Mouse (Mus musculus): ENCODE measurements around the gene Cav3. TPM values are rescaled to one million over a fixed set of nuclear protein-coding genes. Genes with fewer than 3 reads are reported as not detected.

The Cav3 gene
- under 1 TPM; 0.69 to 0.96 TPM for total RNA-seq (2021)

GRCm38 (mm10) chr6:112459341-112459749, at the start of gene Cav3:
Gene Cav3, plus strand, starts transcription at chr6:112459505.
- DNase-seq (ENCODE audit: extremely low spot score in 1 of 2, low spot score in 1 of 2), result no peak

- DNase-seq (ENCODE audit: extremely low spot score in 1 of 2, low spot score in 1 of 2), result no peak
Measured at GRCm38 (mm10) chr6:112419333-112419732, 40.0 kb upstream of the Cav3 start.

- DNase-seq (ENCODE audit: extremely low spot score in 1 of 2, low spot score in 1 of 2), result no peak
Measured at GRCm38 (mm10) chr6:112420883-112421282, 38.4 kb upstream of the Cav3 start.

- no peak for DNase-seq (ENCODE audit: extremely low spot score in 1 of 2, low spot score in 1 of 2)
Measured at GRCm38 (mm10) chr6:112423746-112424501, 35.4 kb upstream of the Cav3 start.

- DNase-seq (ENCODE audit: extremely low spot score in 1 of 2, low spot score in 1 of 2), result no peak
Measured at GRCm38 (mm10) chr6:112426018-112426732, 33.1 kb upstream of the Cav3 start.

- no peak for DNase-seq (ENCODE audit: extremely low spot score in 1 of 2, low spot score in 1 of 2)
Measured at GRCm38 (mm10) chr6:112445675-112446074, 13.6 kb upstream of the Cav3 start.

- no peak for DNase-seq (ENCODE audit: extremely low spot score in 1 of 2, low spot score in 1 of 2)
Measured at GRCm38 (mm10) chr6:112461459-112461858, 2.2 kb downstream of the Cav3 start.

- DNase-seq (ENCODE audit: extremely low spot score in 1 of 2, low spot score in 1 of 2), result no peak
Measured at GRCm38 (mm10) chr6:112463331-112463730, 4.0 kb downstream of the Cav3 start.

GRCm38 (mm10) chr6:112465441-112465840, 6.1 kb downstream of the Cav3 start:
- no peak for DNase-seq (ENCODE audit: extremely low spot score in 1 of 2, low spot score in 1 of 2)

DNA sequence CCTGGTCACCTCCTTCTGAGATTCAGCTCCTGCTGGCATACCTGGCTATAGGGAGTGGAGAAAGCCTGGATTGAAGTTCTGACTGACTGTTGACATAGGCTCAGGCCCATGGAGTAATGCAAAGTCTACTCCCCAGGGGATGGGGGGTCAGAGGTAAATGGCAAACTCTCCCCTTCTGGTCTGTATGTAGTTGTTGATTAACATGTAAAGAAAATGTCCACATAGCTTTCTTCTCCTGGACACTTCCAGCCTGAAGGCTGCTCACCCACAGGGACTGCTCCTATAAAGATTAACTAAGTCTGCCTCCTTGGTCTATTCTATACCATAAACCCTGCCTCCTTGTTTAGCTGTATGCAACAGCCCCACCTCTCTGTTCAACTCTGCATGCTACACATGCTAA, 6.7 kb downstream of the Cav3 start:
- DNase-seq (ENCODE audit: extremely low spot score in 1 of 2, low spot score in 1 of 2), result no peak

DNA sequence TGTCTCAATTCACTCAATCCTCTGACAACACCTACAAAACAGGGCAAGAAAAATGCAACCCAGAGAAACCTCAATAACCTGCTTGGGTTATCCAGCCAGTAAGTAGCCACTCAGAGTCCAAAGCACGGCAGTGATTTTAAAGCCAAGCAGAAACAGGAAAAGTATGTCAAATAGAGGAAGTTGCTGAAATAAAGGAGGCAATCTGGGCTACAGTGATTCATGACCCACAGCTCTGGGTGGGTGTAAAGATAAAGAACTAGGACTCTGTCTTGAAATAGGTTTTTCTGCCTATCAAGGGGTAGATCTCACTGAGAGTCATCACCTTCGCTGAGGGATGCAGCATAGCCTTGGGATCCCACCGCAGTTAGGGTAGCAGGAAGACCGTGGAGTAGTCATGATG, 12.3 kb downstream of the Cav3 start:
- no peak for DNase-seq (ENCODE audit: extremely low spot score in 1 of 2, low spot score in 1 of 2)

DNA sequence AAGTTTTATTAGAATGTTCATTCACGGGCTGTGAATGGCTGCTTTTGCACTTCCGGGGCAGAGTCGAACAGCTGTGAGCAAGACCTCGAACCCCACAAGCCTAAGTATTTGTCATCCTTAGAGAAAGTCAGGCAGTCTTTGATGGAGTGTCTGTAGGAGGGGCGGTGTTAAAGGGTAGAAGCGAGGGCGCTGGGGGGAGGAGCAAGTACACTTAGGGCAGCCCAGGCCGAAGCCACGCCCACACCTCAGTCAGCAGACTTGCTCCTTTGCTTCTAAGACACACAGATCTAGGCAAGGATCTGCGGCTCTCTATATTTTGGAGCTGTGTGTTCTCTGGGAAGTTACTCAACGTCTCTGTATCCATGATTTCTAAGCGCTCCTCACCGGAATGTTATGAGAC, 20.6 kb downstream of the Cav3 start:
- no peak for DNase-seq (ENCODE audit: extremely low spot score in 1 of 2, low spot score in 1 of 2)

DNA sequence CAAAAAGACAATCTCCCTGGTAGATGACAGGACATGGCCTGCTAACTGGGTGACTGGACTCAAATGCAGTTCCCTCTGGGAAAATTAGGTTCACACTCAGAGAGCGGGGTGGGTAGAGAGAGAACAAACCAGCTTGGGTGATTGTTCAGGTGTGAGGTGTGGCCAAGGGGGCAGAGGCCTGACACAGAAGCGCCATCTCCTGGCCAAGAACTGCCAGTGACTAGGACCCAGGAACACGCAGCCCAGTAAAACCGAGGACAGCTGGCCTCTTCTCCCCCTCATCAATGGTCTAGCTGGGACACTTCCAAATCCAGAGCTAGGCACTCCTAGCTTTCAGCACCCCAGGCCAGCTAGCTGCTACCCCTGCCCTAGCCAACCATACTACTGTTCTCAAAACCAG, 25.0 kb downstream of the Cav3 start:
- peak in 1 of 2 experiments; percentile 52 for DNase-seq (ENCODE audit: extremely low spot score in 1 of 2, low spot score in 1 of 2)

DNA sequence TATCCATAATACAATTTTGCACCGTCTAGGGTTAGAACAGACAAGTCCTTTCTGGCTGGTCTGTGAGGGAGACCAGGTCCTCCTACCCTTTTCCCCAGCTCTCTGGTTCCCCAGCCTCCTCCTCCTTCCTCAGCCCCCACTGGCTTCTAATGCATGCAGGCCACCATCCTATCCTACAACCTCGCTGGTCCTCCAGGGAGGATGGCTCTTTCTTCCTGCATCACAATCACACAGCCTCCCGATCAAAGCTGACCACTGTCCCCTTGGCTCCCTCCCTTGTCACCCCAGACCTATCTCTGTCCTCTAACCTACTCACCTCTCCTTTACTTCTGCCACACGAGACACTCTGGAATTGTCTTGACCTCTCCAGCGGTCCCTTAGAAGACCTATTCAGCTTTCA, 28.7 kb downstream of the Cav3 start:
- DNase-seq (ENCODE audit: extremely low spot score in 1 of 2, low spot score in 1 of 2), result no peak

DNA sequence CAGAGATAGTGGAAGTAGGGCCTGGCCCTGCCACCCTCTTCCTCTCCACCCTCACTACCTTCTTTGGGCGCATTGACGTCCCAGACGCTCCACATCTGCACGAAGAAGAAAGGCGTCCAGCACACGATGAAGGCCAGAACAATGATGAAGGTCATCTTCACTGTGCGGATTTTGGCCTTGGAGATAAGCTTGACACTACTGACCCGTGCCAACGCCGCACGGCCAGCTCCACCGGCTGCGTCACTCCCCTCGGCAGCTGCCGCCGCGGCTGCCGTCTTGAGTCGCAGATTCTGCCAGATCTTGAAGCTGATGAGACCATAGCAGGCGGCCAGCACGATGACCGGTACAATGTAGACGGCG, 29.5 kb downstream of the Cav3 start:
- DNase-seq (ENCODE audit: extremely low spot score in 1 of 2, low spot score in 1 of 2), result no peak

DNA sequence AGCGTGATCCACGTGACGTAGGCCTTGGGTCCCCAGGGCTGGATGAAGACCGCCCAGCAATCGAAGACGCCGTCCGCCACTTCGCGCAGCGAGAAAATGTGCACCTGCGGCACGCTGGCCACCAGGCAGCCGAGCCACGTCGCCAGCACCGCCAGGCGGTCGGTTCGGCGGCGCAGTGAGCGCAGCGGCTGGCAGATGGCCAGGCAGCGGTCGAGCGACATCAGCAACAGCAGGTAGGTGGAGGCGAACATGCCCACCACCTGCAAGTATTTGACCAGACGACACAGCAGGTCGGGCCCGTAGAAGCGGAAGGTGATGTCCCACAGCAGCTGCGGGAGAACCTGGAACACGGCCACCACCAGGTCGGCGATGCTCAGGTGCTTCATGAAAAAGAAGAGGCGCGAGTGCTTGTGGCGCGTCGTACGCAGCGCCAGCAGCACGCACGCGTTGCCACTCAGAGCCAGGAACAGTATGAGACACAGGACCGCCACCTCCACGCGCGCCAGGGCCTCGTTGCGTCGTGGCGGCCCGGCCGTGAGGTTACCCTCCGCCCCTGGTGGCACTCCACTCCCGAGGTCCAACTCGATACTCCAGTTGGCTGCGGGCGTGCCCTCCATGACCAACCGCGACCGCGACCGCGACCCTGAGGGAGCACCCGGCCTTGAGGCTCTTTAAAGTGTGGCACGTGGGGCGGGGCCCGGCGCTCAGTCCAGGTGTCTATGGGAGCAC, 30.0 kb downstream of the Cav3 start:
- no peak for DNase-seq (ENCODE audit: extremely low spot score in 1 of 2, low spot score in 1 of 2)

DNA sequence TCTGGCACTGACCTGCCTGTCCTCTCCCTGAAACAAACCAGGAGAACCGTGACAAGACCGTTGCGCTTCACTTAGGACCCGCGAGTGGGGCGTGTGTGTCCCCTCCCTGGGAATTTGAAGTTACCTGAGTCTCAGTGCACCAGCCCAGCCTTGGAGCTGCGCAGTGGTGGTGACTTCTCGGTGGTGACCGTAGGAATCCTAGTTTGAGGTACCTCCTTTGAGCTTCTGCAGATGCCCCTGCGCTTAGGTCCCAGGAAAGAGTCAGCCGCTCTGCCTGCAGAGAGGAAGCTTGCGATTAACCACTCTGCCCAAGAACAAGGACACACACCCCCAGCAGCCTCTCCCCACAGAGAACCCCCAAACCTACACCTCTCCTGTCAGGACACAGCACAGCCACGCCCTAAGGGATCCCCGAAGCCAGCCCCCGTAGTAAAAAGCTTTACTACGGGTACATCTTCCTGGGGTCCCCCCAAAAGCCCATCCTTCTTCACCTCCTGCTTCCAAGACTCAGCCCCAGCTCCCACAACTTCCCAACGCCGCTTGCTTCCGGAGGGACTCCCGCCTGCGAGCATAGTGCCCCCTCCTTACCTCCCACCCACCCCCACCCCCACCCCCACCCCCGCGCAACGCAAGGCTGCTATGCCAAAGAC, 30.7 kb downstream of the Cav3 start, which contains the start of gene Oxtr:
Gene Oxtr (minus strand): TSS at position 34 of the 650 bp plus-strand sequence.
- no peak for DNase-seq (ENCODE audit: extremely low spot score in 1 of 2, low spot score in 1 of 2)

GRCm38 (mm10) chr6:112490625-112491242, 31.4 kb downstream of the Cav3 start:
- peak; percentile 79 to 95 for DNase-seq (ENCODE audit: extremely low spot score in 1 of 2, low spot score in 1 of 2)

DNA sequence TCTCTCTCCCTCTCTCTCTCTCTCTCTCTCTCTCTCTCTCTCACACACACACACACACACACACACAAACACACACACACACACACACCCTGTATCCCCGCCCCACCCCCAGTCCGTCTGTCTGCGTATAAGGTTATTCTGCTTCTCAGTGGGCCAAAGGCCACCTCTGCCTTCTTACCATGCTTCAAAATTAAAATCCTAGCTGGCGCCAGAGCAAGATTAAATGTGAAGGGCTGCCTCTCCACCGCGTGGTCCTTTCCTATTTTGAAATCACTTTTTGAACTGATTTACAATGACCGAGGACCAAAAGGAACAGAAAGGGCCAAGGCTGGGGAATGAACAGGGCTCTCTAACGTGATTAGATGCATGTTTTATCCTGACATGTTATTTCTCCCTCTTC, 32.2 kb downstream of the Cav3 start:
- no peak for DNase-seq (ENCODE audit: extremely low spot score in 1 of 2, low spot score in 1 of 2)

GRCm38 (mm10) chr6:112492656-112493055, 33.4 kb downstream of the Cav3 start:
- DNase-seq (ENCODE audit: extremely low spot score in 1 of 2, low spot score in 1 of 2), result no peak
